ENCODE assay signal across 11 mouse cellular contexts in the genomic region with DNA sequence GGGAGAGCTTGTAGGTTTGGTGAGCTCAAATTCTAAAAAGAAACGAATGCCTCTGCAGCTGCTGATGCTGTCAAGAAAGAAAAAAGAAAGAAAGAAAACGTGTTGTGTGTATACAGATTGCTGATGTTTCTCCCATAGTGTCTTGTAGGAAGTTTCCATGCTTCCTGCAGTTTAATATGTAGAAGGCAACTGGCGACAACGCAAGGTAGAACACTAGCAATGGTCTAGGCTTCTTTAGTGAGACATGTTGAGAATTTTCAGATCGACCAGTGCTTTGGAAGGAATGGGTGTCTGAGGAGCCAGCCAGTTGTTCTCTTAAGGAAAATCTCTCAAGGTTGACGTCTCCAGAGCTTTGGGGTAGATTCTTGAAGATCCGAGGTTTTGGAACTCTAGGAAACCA. TPM values are rescaled to one million over a fixed set of nuclear protein-coding genes. Genes with fewer than 3 reads are reported as not detected.
DNase-seq lines count a peak whose midpoint lies in the region; ATAC-seq lines count a peak whose summit lies in the region.
"Had no signal": no experiment of that assay in that cellular context is flagged by ENCODE, and none has a peak within 500 bp of the region (broad histone marks: within the 10 kb centered on the region; RNA-seq: fewer than 3 reads in every experiment).

No protein-coding gene starts in this region.

- no peaks in the 10 kb centered on the region for H3K27me3 ChIP-seq in limb, embryonic 11.5 days (ENCODE audit: control insufficient read depth, insufficient read depth, low read length)
- H3K27me3 ChIP-seq in limb, embryonic 10.5 days (ENCODE audit: low read depth, poor library complexity, severe bottlenecking) = 0 out of 2 replicates have a peak, but pooled peaks cover 5% of the 10 kb centered on the region
- H3K27me3 ChIP-seq in forebrain, embryonic 11.5 days (ENCODE audit: control insufficient read depth, insufficient read depth, low read length) = no peaks in the 10 kb centered on the region
- H3K27me3 ChIP-seq in hindbrain, embryonic 13.5 days = no peaks in the 10 kb centered on the region
- peaks cover 3% of the 10 kb centered on the region; the same call in 1 of the 2 replicates for H3K27me3 ChIP-seq in neural tube, embryonic 13.5 days

- H3K9me3 ChIP-seq in limb, embryonic 11.5 days (ENCODE audit: control insufficient read depth, low read length) = no peaks in the 10 kb centered on the region
- H3K9me3 ChIP-seq in limb, embryonic 10.5 days (replicated peaks) = no peaks in the 10 kb centered on the region
- H3K9me3 ChIP-seq in forebrain, embryonic 11.5 days (ENCODE audit: control insufficient read depth, low read length) = no peaks in the 10 kb centered on the region
- no peaks in the 10 kb centered on the region for H3K9me3 ChIP-seq in hindbrain, embryonic 13.5 days
- H3K9me3 ChIP-seq in neural tube, embryonic 13.5 days = no peaks in the 10 kb centered on the region

- no peak overlapping the region for H3K4me3 ChIP-seq in limb, embryonic 11.5 days (ENCODE audit: low read depth, low read length)
- no peak overlapping the region; the same call in 1 of the 2 replicates for H3K4me3 ChIP-seq in limb, embryonic 10.5 days
- H3K4me3 ChIP-seq in forebrain, embryonic 11.5 days (ENCODE audit: low read depth, low read length) = peak overlapping the region; percentile 28; the same call in 1 of the 2 replicates
- H3K4me3 ChIP-seq in hindbrain, embryonic 13.5 days = peak overlapping the region; percentile 49
- H3K4me3 ChIP-seq in neural tube, embryonic 13.5 days = peak overlapping the region; percentile 49
- H3K4me3 ChIP-seq: erythroblast, embryonic 14.5 days had no signal

- no peak for ATAC-seq in limb, embryonic 11.5 days (ENCODE audit: insufficient number of reproducible peaks, low FRiP score, low TSS enrichment, low read depth)
- ATAC-seq in forebrain, embryonic 11.5 days (replicated peaks; ENCODE audit: low FRiP score) = no peak
- no peak for ATAC-seq in hindbrain, embryonic 13.5 days (ENCODE audit: low FRiP score)
- no peak for ATAC-seq in neural tube, embryonic 13.5 days (ENCODE audit: low read depth)
- ATAC-seq in erythroblast, adult 5-6 weeks (replicated peaks; ENCODE audit: low FRiP score, poor library complexity, severe bottlenecking) = no peak

- no peak overlapping the region for H3K27ac ChIP-seq in limb, embryonic 11.5 days (replicated peaks; ENCODE audit: low read depth, low read length)
- no peak overlapping the region for H3K27ac ChIP-seq in limb, embryonic 10.5 days
- H3K27ac ChIP-seq in forebrain, embryonic 11.5 days (ENCODE audit: low read depth, low read length) = no peak overlapping the region
- H3K27ac ChIP-seq in hindbrain, embryonic 13.5 days = peak overlapping the region; percentile 81
- peak overlapping the region; percentile 68; the same call in 1 of the 2 replicates for H3K27ac ChIP-seq in neural tube, embryonic 13.5 days (replicated peaks)

- DNase-seq in limb, embryonic 11.5 days (ENCODE audit: low spot score) = no peak
- DNase-seq in limb, embryonic 10.5 days (ENCODE audit: low spot score) = no peak
- no peak for DNase-seq in forebrain, embryonic 11.5 days (ENCODE audit: low spot score)
- no peak for DNase-seq in adipocyte (ENCODE audit: low spot score)
- DNase-seq: kidney, adult 2 months had no signal

- H3K36me3 ChIP-seq in limb, embryonic 11.5 days (ENCODE audit: control insufficient read depth, insufficient read depth, low read length) = no peaks in the 10 kb centered on the region
- H3K36me3 ChIP-seq in limb, embryonic 10.5 days = no peaks in the 10 kb centered on the region
- H3K36me3 ChIP-seq in forebrain, embryonic 11.5 days (ENCODE audit: control insufficient read depth, insufficient read depth, low read length) = no peaks in the 10 kb centered on the region
- H3K36me3 ChIP-seq in hindbrain, embryonic 13.5 days = no peaks in the 10 kb centered on the region
- H3K36me3 ChIP-seq in neural tube, embryonic 13.5 days = no peaks in the 10 kb centered on the region

- WGBS in limb, embryonic 11.5 days = 27% methylated on average over 7 of the region's 7 CpGs
- WGBS in limb, embryonic 10.5 days = 31% methylated on average over 7 of the region's 7 CpGs
- 32% methylated on average over 7 of the region's 7 CpGs for WGBS in forebrain, embryonic 11.5 days
- WGBS in hindbrain, embryonic 13.5 days = 31% methylated on average over 7 of the region's 7 CpGs
- 35% methylated on average over 7 of the region's 7 CpGs for WGBS in neural tube, embryonic 13.5 days

- H3K4me2 ChIP-seq in limb, embryonic 11.5 days (ENCODE audit: low read depth, severe bottlenecking) = peak overlapping the region; percentile 45; the same call in 1 of the 2 replicates
- H3K4me2 ChIP-seq in forebrain, embryonic 11.5 days (ENCODE audit: low read depth, low read length, severe bottlenecking) = peak overlapping the region; percentile 70
- peak overlapping the region; percentile 74 for H3K4me2 ChIP-seq in hindbrain, embryonic 13.5 days
- peak overlapping the region; percentile 76 for H3K4me2 ChIP-seq in neural tube, embryonic 13.5 days

- H3K4me1 ChIP-seq in limb, embryonic 11.5 days (ENCODE audit: control insufficient read depth, insufficient read depth, low read length) = no peaks in the 10 kb centered on the region
- H3K4me1 ChIP-seq in limb, embryonic 10.5 days = peaks cover 12% of the 10 kb centered on the region
- no peaks in the 10 kb centered on the region for H3K4me1 ChIP-seq in forebrain, embryonic 11.5 days (replicated peaks; ENCODE audit: control insufficient read depth, insufficient read depth, low read length)
- peaks cover 16% of the 10 kb centered on the region for H3K4me1 ChIP-seq in hindbrain, embryonic 13.5 days (replicated peaks)
- H3K4me1 ChIP-seq in neural tube, embryonic 13.5 days (replicated peaks) = peaks cover 19% of the 10 kb centered on the region; the same call in 1 of the 2 replicates

- no peak overlapping the region for H3K9ac ChIP-seq in limb, embryonic 11.5 days (ENCODE audit: low read length)
- no peak overlapping the region for H3K9ac ChIP-seq in forebrain, embryonic 11.5 days (ENCODE audit: low read length)
- H3K9ac ChIP-seq in hindbrain, embryonic 13.5 days = peak overlapping the region; percentile 60
- H3K9ac ChIP-seq in neural tube, embryonic 13.5 days = peak overlapping the region; percentile 67

RNA-seq across cellular contexts. Expression of a gene that starts 0.4 kb away (rescaled TPM):
- polyA plus RNA-seq in limb, embryonic 11.5 days (2014; fragmentation: Nextera tagmentation; extraction: Ambion mirVana) = not detected in 2 replicates
- not detected in 2 replicates for polyA plus RNA-seq in limb, embryonic 10.5 days (2016; fragmentation: Nextera tagmentation; extraction: Ambion mirVana)
- not detected in 2 replicates for polyA plus RNA-seq in forebrain, embryonic 11.5 days (2014; fragmentation: Nextera tagmentation; extraction: Ambion mirVana)
- 5.0 and 5.4 TPM in 2 replicates for polyA plus RNA-seq in hindbrain, embryonic 13.5 days (2015; fragmentation: Nextera tagmentation; extraction: Ambion mirVana)
- polyA plus RNA-seq in neural tube, embryonic 13.5 days (2015; fragmentation: Nextera tagmentation; extraction: Ambion mirVana) = 4.8 and 6.1 TPM in 2 replicates
- total RNA-seq in erythroblast, adult 5-6 weeks (2015; ENCODE audit: low replicate concordance) = not detected in 2 replicates
- not detected in 2 replicates for total RNA-seq in erythroblast, adult 5-6 weeks (2017; ENCODE audit: low replicate concordance)
- polyA plus RNA-seq: erythroblast, embryonic 14.5 days; liver, embryonic 16.5 days; thymus, postnatal 0 days had no signal

RNA-seq across cellular contexts. Expression of a gene that starts 13.4 kb away (rescaled TPM):
- polyA plus RNA-seq in limb, embryonic 11.5 days (2014; fragmentation: Nextera tagmentation; extraction: Ambion mirVana) = 136 and 151 TPM in 2 replicates
- 117 and 126 TPM in 2 replicates for polyA plus RNA-seq in limb, embryonic 10.5 days (2016; fragmentation: Nextera tagmentation; extraction: Ambion mirVana)
- polyA plus RNA-seq in forebrain, embryonic 11.5 days (2014; fragmentation: Nextera tagmentation; extraction: Ambion mirVana) = 235 and 249 TPM in 2 replicates
- polyA plus RNA-seq in hindbrain, embryonic 13.5 days (2015; fragmentation: Nextera tagmentation; extraction: Ambion mirVana) = 241 and 242 TPM in 2 replicates
- polyA plus RNA-seq in neural tube, embryonic 13.5 days (2015; fragmentation: Nextera tagmentation; extraction: Ambion mirVana) = 245 and 246 TPM in 2 replicates
- total RNA-seq in erythroblast, adult 5-6 weeks (2015; ENCODE audit: low replicate concordance) = 7.5 and 15.4 TPM in 2 replicates
- total RNA-seq in erythroblast, adult 5-6 weeks (2017; ENCODE audit: low replicate concordance) = 32.5 and 38.1 TPM in 2 replicates

RNA-seq across cellular contexts. Expression of a gene that starts 15.5 kb away (rescaled TPM):
- not detected in 2 replicates for polyA plus RNA-seq in limb, embryonic 11.5 days (2014; fragmentation: Nextera tagmentation; extraction: Ambion mirVana)
- not detected in 2 replicates for polyA plus RNA-seq in limb, embryonic 10.5 days (2016; fragmentation: Nextera tagmentation; extraction: Ambion mirVana)
- polyA plus RNA-seq in forebrain, embryonic 11.5 days (2014; fragmentation: Nextera tagmentation; extraction: Ambion mirVana) = not detected in 2 replicates
- 0.09 and 0.19 TPM in 2 replicates for polyA plus RNA-seq in hindbrain, embryonic 13.5 days (2015; fragmentation: Nextera tagmentation; extraction: Ambion mirVana)
- polyA plus RNA-seq in neural tube, embryonic 13.5 days (2015; fragmentation: Nextera tagmentation; extraction: Ambion mirVana) = 0.08 and 0.12 TPM in 2 replicates
- not detected in 2 replicates for total RNA-seq in erythroblast, adult 5-6 weeks (2015; ENCODE audit: low replicate concordance)
- total RNA-seq in erythroblast, adult 5-6 weeks (2017; ENCODE audit: low replicate concordance) = not detected in 2 replicates
- polyA plus RNA-seq: erythroblast, embryonic 14.5 days had no signal

Comparison
In these comparisons a context has a peak if more than half of its experiments do, and no peak if none do; other contexts are left out.
1. H3K27ac ChIP-seq: peak in hindbrain, embryonic 13.5 days (single experiment) and neural tube, embryonic 13.5 days (single experiment); none in limb, embryonic 11.5 days (single experiment), limb, embryonic 10.5 days (single experiment) and forebrain, embryonic 11.5 days (single experiment).
2. H3K4me3 ChIP-seq: peak in forebrain, embryonic 11.5 days (single experiment), hindbrain, embryonic 13.5 days (single experiment) and neural tube, embryonic 13.5 days (single experiment); none in limb, embryonic 11.5 days (single experiment) and limb, embryonic 10.5 days (single experiment).
3. H3K9ac ChIP-seq: peak in hindbrain, embryonic 13.5 days (single experiment) and neural tube, embryonic 13.5 days (single experiment); none in limb, embryonic 11.5 days (single experiment) and forebrain, embryonic 11.5 days (single experiment).
4. Peak in every context shown above with its lines, with median percentiles within 50 percentile points of each other: H3K4me2 ChIP-seq.